Mouse (Mus musculus): ENCODE results near the gene Eif3c. TPM values are rescaled to one million over a fixed set of nuclear protein-coding genes. Genes with fewer than 3 reads are reported as not detected.

Gene Eif3c
- polyA plus RNA-seq, 1 experiment = 46.6 TPM

DNA sequence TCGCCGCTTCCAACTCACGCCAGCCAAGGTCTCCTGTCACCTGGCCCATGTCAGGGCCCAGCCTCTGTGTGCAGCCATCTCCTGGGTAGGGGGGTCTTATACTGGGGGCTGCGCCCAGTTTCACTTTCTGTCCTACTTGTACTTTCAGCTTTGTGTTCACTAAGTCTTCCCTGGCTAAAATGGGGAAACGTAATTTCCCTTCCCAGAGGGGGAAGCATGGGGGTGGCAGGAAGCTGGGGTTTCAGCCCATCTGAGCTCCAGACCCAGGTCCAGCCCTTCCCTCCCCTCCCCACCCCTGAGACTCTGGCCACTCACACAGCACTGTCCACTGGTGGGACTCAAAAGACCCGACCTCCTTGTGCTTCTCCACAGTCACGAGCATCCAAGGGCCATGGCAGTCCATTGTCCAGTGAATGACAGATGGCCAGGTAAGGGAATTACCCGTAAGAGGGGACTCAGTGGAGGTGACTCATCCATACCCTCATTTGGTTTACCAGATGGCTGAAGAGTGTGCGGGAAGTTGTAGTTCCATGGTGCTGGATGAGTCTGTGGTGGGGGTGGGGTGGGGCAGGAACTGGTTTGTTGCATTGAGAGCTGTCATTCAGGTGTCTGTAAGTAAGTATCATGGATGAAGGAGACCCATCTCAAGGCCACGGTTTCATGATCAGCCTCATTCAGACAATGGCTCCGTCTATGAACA is 28.8 kb upstream of the Eif3c start, which contains the start of gene Il27:
Gene Il27, minus strand, starts transcription at position 80 of the 700 bp plus-strand sequence.
- Histone ChIP-seq H3K4me3 (replicated peaks) (peak within 1 kb of the TSS; percentile 77), H3K4me1 (peaks cover 71% of the 10 kb centered on the region)
- TF ChIP-seq GATA1 (IDR thresholded peaks at IDR 0.05; ENCODE audit: borderline replicate concordance, low read length) = no peak

DNA sequence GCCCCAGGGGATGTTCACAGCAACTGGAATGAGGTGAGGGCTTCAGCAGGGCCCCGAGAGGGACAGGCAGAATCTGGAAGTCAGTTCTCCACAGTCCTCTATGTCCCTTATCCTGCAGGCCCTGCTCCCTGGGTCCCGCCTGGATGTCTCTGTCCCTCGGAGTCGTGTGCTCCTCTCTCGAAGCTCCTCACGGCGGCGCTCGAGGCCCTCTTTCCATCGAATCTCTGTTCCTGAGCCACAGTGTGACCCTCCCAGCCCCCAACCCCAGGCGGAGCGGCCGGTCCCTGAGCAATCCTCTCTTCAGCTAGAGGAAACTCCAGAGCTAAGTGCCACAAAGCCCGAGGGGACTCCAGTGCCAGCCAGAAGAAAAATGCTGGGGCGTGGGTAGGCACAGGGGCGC is 21.6 kb upstream of the Eif3c start:
- peaks cover 64% of the 10 kb centered on the region for H3K27me3 ChIP-seq (replicated peaks)
- H3K4me3 ChIP-seq (replicated peaks) = no peak overlapping the region
- TF ChIP-seq GATA1 (IDR thresholded peaks at IDR 0.05; ENCODE audit: borderline replicate concordance, low read length) (no peak), FLI1 (IDR thresholded peaks at IDR 0.05; ENCODE audit: low read length) (no peak)
- H3K9me3 ChIP-seq = no peaks in the 10 kb centered on the region
- H3K4me1 ChIP-seq = peaks cover 50% of the 10 kb centered on the region
- peaks cover 2% of the 10 kb centered on the region for H3K36me3 ChIP-seq (replicated peaks; ENCODE audit: low read length)

More for the DNA sequence above, 28.8 kb upstream of the Eif3c start, which contains the start of gene Il27:
- H3K36me3 ChIP-seq (replicated peaks; ENCODE audit: low read length) = no peaks in the 10 kb centered on the region
- peaks cover 53% of the 10 kb centered on the region for H3K27me3 ChIP-seq (replicated peaks)
- H3K9me3 ChIP-seq = no peaks in the 10 kb centered on the region

DNA sequence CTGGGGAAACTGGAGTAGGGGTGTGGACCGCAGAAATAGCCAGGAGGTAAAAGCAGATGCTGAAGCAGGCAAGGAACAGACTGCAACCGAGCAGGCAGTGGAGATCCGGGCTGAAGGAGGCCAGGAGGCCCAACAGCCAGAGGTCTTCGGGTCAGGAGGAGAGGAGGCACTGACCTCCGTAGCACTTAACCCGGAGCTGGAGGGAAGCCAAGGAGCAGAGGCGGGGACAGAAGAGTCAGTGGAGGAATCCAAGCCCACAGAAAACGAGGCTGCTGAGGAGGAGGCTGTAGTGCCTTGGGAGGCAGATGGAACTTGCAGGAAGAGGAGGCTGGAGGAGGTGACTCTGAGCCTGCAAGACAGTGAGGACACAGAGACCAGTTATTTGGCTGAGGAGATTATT is 20.6 kb upstream of the Eif3c start:
- Histone ChIP-seq H3K27me3 (replicated peaks) (peaks cover 54% of the 10 kb centered on the region), H3K9me3 (no peaks in the 10 kb centered on the region), H3K36me3 (replicated peaks; ENCODE audit: low read length) (peaks cover 4% of the 10 kb centered on the region), H3K4me3 (replicated peaks) (no peak overlapping the region), H3K4me1 (peaks cover 51% of the 10 kb centered on the region)
- TF ChIP-seq FLI1 (IDR thresholded peaks at IDR 0.05; ENCODE audit: low read length) = no peak
- TF ChIP-seq GATA1 (IDR thresholded peaks at IDR 0.05; ENCODE audit: borderline replicate concordance, low read length) = no peak

DNA sequence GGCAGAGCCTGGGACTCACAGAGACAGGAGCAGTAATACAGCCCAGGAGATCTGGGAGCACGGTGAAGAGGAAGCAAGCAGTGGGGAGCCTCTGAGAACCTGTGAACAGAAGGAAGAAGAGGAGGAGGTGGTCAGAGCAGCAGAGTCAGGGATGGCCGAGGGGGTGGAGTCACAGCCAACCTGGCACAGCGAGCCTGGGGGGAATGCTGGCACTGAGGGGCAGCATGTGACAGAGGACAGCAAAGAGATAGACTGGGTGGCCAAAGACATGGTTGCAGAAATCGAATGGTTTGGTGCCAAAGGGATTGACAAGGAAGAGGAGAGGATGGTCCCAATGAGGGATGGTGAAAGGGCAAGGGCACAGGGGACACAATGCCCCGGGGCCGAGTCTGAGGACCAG is 19.5 kb upstream of the Eif3c start, which contains the start of gene Cln3:
Gene Cln3, minus strand, starts transcription at position 101 of the 400 bp plus-strand sequence.
- Histone ChIP-seq H3K4me1 (peaks cover 54% of the 10 kb centered on the region), H3K27me3 (replicated peaks) (peaks cover 47% of the 10 kb centered on the region), H3K9me3 (no peaks in the 10 kb centered on the region), H3K4me3 (replicated peaks) (peak within 1 kb of the TSS; percentile 94), H3K36me3 (replicated peaks; ENCODE audit: low read length) (peaks cover 15% of the 10 kb centered on the region)
- no peak for TF ChIP-seq GATA1 (IDR thresholded peaks at IDR 0.05; ENCODE audit: borderline replicate concordance, low read length)
- TF ChIP-seq FLI1 (IDR thresholded peaks at IDR 0.05; ENCODE audit: low read length) = no peak

DNA sequence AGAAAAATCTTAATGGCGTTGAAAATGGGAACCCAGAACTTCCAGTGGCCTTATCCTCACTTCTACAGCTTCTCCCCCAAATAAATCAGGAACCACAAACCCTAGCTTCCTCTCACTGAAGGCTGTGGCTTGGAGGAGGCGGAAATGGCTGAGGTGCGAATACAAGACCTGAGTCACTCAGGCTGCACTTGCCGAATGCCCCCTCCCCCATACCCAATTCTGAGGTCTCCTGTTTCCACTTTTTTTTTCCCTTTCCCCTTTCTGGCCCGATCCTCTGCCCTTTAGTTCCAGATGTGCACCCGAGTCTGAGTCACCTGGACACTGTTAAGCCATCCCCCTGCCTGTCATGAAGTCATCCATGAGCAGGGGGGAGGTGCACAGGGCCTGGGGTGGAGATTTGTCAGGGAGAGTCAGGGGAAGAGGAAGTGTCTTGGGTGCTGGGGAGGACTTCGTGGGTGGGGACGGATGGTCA is 18.3 kb upstream of the Eif3c start, which contains the start of gene Apobr:
Gene Apobr, plus strand, starts transcription at position 437 of the 472 bp plus-strand sequence.
- H3K36me3 ChIP-seq (replicated peaks; ENCODE audit: low read length) = peaks cover 25% of the 10 kb centered on the region
- no peaks in the 10 kb centered on the region for H3K9me3 ChIP-seq
- H3K27me3 ChIP-seq (replicated peaks) = peaks cover 45% of the 10 kb centered on the region
- H3K4me1 ChIP-seq = peaks cover 61% of the 10 kb centered on the region
- peak within 1 kb of the TSS; percentile 94 for H3K4me3 ChIP-seq (replicated peaks)
- no peak for TF ChIP-seq FLI1 (IDR thresholded peaks at IDR 0.05; ENCODE audit: low read length)
- TF ChIP-seq GATA1 (IDR thresholded peaks at IDR 0.05; ENCODE audit: borderline replicate concordance, low read length) = no peak

DNA sequence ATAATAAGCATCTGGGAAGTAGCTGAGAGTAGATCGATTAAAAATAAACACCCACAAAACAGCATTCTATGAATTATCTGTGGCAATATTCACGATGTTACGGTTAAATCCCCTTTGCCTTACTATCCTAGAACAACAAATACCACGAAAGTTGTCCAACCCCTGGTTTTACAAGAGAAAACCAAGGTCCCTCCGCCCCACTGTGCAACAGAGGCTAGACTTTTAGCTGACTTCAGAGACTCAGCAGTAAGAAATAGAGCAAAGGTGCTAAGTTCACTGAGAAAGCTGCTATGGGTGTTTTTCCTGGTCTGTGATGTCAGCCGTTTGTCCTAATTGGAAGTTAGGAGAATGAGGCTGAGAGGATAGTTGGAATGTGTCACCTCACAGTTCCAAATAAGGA is 17.6 kb upstream of the Eif3c start:
- Histone ChIP-seq H3K9me3 (no peaks in the 10 kb centered on the region), H3K4me1 (peaks cover 65% of the 10 kb centered on the region), H3K4me3 (replicated peaks) (peak overlapping the region; percentile 94), H3K36me3 (replicated peaks; ENCODE audit: low read length) (peaks cover 31% of the 10 kb centered on the region), H3K27me3 (replicated peaks) (peaks cover 45% of the 10 kb centered on the region)
- TF ChIP-seq GATA1 (IDR thresholded peaks at IDR 0.05; ENCODE audit: borderline replicate concordance, low read length) (no peak), FLI1 (IDR thresholded peaks at IDR 0.05; ENCODE audit: low read length) (no peak)

DNA sequence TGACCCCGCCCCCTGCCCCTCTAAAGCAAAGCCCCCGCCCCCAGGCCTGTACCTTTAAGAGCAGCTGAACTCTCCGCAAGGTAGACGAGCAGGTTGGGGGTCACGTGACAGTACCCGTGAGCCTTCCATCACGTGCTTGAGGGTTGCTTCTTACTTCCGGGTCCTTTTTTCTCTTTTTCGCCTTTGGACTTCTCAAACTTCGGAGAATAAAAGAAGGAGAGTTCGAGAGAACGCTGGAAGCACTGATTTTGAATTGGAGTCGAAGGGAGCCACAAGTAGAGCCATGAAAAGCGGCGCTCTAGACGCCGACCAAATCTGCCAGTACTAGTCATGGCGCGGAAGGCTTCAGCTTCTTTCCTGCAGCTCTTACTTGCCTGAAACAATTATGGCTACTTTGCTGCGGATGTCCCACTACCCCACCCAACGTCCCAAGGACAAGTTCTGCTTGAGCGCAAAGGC is 17.1 kb upstream of the Eif3c start:
- H3K36me3 ChIP-seq (replicated peaks; ENCODE audit: low read length) = peaks cover 36% of the 10 kb centered on the region

DNA sequence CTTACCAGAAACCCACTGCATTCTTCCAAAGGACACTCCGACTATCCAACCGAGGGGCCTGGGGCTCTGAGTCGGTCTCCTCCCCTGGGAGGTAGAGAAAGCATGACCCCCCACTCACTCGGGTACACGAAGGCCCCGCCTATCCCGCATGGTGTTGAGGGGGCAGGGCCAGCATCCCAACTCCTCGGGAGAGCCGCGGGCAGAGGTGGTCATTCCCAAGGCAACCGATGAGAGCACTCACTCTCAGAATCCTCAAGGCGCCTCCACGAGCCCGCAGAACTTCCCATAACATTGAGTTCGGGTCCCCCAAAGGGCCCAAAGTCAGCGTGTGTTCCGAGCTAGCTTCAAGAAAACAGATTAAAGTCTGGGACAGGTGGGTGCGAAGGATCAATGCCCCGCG is 16.5 kb upstream of the Eif3c start:
- no peak for TF ChIP-seq GATA1 (IDR thresholded peaks at IDR 0.05; ENCODE audit: borderline replicate concordance, low read length)
- no peak for TF ChIP-seq FLI1 (IDR thresholded peaks at IDR 0.05; ENCODE audit: low read length)
- Histone ChIP-seq H3K27me3 (replicated peaks) (peaks cover 35% of the 10 kb centered on the region), H3K4me3 (replicated peaks) (peak overlapping the region; percentile 94), H3K36me3 (replicated peaks; ENCODE audit: low read length) (peaks cover 41% of the 10 kb centered on the region), H3K9me3 (no peaks in the 10 kb centered on the region), H3K4me1 (peaks cover 63% of the 10 kb centered on the region)

More for the DNA sequence above, 17.1 kb upstream of the Eif3c start:
- peak overlapping the region; percentile 94 for H3K4me3 ChIP-seq (replicated peaks)
- H3K27me3 ChIP-seq (replicated peaks) = peaks cover 40% of the 10 kb centered on the region
- no peak for TF ChIP-seq GATA1 (IDR thresholded peaks at IDR 0.05; ENCODE audit: borderline replicate concordance, low read length)
- no peak for TF ChIP-seq FLI1 (IDR thresholded peaks at IDR 0.05; ENCODE audit: low read length)
- H3K4me1 ChIP-seq = peaks cover 65% of the 10 kb centered on the region
- no peaks in the 10 kb centered on the region for H3K9me3 ChIP-seq

DNA sequence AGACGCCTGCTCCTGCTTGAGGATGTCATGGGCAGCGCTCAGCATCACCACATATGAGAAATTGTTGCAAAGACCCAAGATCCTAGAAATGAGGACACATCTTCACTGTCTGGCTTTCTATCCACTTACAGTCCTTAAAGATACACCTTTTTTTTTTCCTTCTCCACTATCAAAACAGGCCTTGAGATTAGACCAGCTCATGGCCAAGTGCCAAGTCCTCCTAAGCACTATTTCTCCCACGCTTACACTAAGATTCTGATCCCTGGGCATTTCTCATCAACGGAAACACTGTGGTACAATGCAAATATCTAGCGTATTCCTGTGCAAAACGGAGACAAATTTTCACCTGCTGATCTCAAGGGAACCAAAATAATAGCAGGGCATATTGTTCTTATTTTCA is 15.4 kb upstream of the Eif3c start:
- H3K9me3 ChIP-seq = no peaks in the 10 kb centered on the region
- peaks cover 52% of the 10 kb centered on the region for H3K4me1 ChIP-seq
- no peak overlapping the region for H3K4me3 ChIP-seq (replicated peaks)
- peaks cover 50% of the 10 kb centered on the region for H3K36me3 ChIP-seq (replicated peaks; ENCODE audit: low read length)
- peaks cover 24% of the 10 kb centered on the region for H3K27me3 ChIP-seq (replicated peaks)
- no peak for TF ChIP-seq FLI1 (IDR thresholded peaks at IDR 0.05; ENCODE audit: low read length)
- TF ChIP-seq GATA1 (IDR thresholded peaks at IDR 0.05; ENCODE audit: borderline replicate concordance, low read length) = no peak

DNA sequence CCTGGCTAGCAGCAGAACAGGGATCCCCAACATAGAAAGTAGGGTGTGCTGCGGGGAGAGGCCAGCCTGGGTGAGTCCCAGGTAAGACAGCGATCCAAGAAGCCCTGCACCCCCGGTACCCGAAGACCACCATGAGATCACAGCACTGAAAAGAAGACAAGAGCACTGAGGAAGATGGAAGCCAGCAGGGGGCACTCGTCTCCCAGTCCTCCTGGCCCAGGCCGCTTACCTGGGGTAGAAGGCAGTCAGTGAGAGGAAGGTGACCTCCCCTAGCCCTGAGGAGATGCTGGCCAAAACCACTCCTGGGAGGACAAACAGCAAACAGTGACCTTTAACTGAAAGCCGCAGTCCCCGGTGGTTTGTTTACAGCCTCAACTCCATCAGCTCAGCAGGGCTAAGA is 13.0 kb upstream of the Eif3c start:
- no peaks in the 10 kb centered on the region for H3K9me3 ChIP-seq
- peaks cover 71% of the 10 kb centered on the region for H3K36me3 ChIP-seq (replicated peaks; ENCODE audit: low read length)
- H3K4me1 ChIP-seq = peaks cover 29% of the 10 kb centered on the region
- no peaks in the 10 kb centered on the region for H3K27me3 ChIP-seq (replicated peaks)
- no peak for TF ChIP-seq FLI1 (IDR thresholded peaks at IDR 0.05; ENCODE audit: low read length)
- TF ChIP-seq GATA1 (IDR thresholded peaks at IDR 0.05; ENCODE audit: borderline replicate concordance, low read length) = no peak
- no peak overlapping the region for H3K4me3 ChIP-seq (replicated peaks)

Measured in megakaryocyte, embryonic 14.5 days (primary cell).